Mouse (Mus musculus) cerebellum, adult 2 months (tissue): ENCODE data around the gene Klhl21. TPM values are rescaled to one million over a fixed set of nuclear protein-coding genes. Genes with fewer than 3 reads are reported as not detected.
"Not testable (repeated sequence)": the region's sequence is repeated elsewhere in the genome, so short reads cannot be mapped to it uniquely, and the experiment has no call there.

Experiments
- DNase-seq, 2 experiments: peaks; one replicate each; pipeline ENCODE4 v3.0.0; 2021
- H3K27ac ChIP-seq: fragments of 200-500 bp; 2 replicates; pipeline ENCODE4 v1.5.1; 2012; ENCODE audit warnings: low read length, control low read depth, inconsistent platforms; ENCODE audit not compliant: insufficient read depth
- H3K27me3 ChIP-seq: fragments of 200-500 bp; 2 replicates; pipeline ENCODE4 v1.6.1; 2012; ENCODE audit warnings: inconsistent platforms, mild to moderate bottlenecking, low read length, moderate library complexity; ENCODE audit not compliant: control insufficient read depth, insufficient read depth
- H3K4me1 ChIP-seq: fragments of 200-500 bp; 2 replicates; pipeline ENCODE4 v1.6.1; 2011; ENCODE audit warnings: low read length; ENCODE audit not compliant: control insufficient read depth, insufficient read depth
- H3K4me3 ChIP-seq: fragments of 200-500 bp; replicated peaks from 2 replicates; pipeline ENCODE3; 2011; ENCODE audit warnings: mild to moderate bottlenecking, low read depth, low read length, control low read depth; ENCODE audit not compliant: insufficient read depth
- CTCF ChIP-seq: fragments of 200-500 bp; IDR thresholded peaks from 2 replicates; pipeline ENCODE4 v1.5.1; 2011; ENCODE audit warnings: low read depth, mild to moderate bottlenecking, control low read depth, low read length, moderate library complexity, borderline replicate concordance; ENCODE audit not compliant: insufficient read depth
- POLR2A ChIP-seq: fragments of 200-500 bp; IDR thresholded peaks from 2 replicates; pipeline ENCODE4 v1.6.1; 2011; ENCODE audit warnings: low read length, control low read depth, borderline replicate concordance; ENCODE audit not compliant: insufficient read depth
- WGBS: fragments of 180-500 bp; shearing (Covaris S2); methylation state at CpG from one replicate; pipeline ENCODE4 v1.1.7; 2018; 5-methylcytosine and 5-hydroxymethylcytosine counted together
- polyA plus RNA-seq: library from polyadenylated mRNA; depleted of rRNA; stranded (reverse); fragments of >200 nt; gene quantifications from 2 replicates; pipeline ENCODE4 v1.2.3, GENCODE M21; 2012

Gene Klhl21
- polyA plus RNA-seq, 1 experiment = 14.5 TPM

DNA sequence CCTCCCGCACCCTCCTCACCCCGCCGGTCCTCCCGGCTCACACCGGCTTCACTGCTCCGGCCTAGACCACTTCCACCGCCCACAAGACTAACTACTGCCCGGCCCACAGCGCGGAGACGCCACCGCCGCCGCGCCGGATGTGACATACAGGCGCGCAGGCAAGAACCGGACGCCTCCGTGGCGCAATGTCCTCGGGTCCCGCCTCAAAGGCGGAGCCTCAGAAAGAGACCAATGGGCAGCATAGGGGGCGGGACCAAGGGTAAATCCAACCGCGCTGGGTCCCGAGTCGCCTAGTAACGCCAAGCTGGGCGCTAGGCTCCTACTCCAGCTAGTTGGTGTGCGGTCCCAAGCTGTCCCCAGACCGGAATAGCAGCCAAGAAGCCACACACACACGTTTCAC, 18.9 kb downstream of the Klhl21 start, which contains the start of gene Zbtb48:
Gene Zbtb48, minus strand, starts transcription at position 148 of the 400 bp plus-strand sequence.
- H3K4me1 ChIP-seq = peaks cover 27% of the 10 kb centered on the region
- TF ChIP-seq POLR2A = peak; percentile 91
- no peak for TF ChIP-seq CTCF
- peak; percentile 95 to 98 for DNase-seq
- H3K27me3 ChIP-seq = no peaks in the 10 kb centered on the region
- peak within 1 kb of the TSS; percentile 55 for H3K27ac ChIP-seq
- 1% methylated on average over 35 of the region's 35 CpGs for WGBS
- peak within 1 kb of the TSS; percentile 86 for H3K4me3 ChIP-seq

DNA sequence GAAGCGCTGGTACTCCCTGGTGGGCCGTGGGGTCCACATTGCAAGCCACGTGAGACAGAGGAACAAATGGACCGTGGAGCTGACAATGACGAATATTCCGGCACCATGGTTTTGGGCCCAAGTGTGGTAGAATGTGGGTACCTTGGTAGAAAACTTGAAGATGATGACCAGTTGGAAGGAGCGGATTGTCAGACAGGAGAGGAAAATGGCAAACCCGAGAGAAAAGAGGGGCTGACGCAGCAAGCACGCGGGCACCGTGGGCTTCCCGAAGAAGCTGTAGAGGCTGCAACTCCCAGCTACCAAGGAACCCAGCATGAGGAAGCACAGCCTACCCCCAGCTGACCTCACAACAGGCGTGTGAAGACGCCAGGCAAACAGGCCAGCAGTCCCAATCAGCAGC, 19.9 kb downstream of the Klhl21 start:
- no peak for DNase-seq
- H3K27me3 ChIP-seq = no peaks in the 10 kb centered on the region

DNA sequence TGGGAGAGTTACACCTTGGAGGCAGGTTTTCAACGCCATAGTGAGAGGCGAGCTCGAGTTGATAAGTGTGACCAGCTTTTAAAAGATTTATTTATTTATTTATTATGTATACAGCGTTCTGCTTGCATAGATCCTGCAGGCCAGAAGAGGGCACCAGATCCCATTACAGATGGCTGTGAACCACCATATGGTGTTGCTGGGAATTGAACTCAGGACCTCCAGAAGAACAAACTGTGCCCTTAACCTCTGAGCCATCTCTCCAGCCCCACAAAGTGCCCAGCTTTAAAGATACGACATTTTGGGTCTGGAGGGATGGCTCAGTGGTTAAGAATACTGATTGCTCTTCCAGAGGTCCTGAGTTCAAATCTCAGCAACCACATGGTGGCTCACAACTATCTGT, 20.5 kb downstream of the Klhl21 start:
- Histone ChIP-seq H3K27me3 (no peaks in the 10 kb centered on the region), H3K4me3 (no peak overlapping the region), H3K27ac (no peak overlapping the region), H3K4me1 (peaks cover 19% of the 10 kb centered on the region)
- WGBS = 39% methylated on average over 5 of the region's 5 CpGs
- TF ChIP-seq POLR2A (no peak), CTCF (peak; percentile 24; the same call in 1 of the 2 replicates)
- DNase-seq = peak; percentile 12 to 34

More for the DNA sequence above, 19.9 kb downstream of the Klhl21 start:
- TF ChIP-seq POLR2A (no peak), CTCF (no peak)
- WGBS = 52% methylated on average over 15 of the region's 15 CpGs
- Histone ChIP-seq H3K4me1 (peaks cover 21% of the 10 kb centered on the region), H3K4me3 (peak overlapping the region; percentile 86), H3K27ac (no peak overlapping the region)

DNA sequence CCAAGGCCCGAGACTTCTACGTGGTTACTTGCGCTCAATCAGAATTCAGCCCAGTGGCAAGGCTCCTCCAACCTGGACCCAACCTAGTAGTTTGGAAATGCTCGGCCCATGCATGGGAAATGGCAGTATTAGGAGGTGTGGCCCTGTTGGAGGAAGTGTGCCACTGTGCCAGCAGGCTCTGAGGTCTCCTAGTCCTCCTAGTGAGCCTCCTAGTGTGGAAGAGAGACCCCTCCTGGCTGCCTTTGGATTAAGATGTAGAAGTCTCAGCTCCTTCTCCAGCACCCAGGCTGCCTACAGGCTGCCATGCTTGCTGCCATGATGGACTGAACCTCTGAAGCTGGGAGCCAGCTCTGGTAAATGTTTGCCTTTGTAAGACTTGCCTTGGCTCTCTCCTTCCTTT, 21.4 kb downstream of the Klhl21 start:
- no peak for TF ChIP-seq POLR2A
- no peak for TF ChIP-seq CTCF
- Histone ChIP-seq H3K27ac (no peak overlapping the region), H3K4me3 (no peak overlapping the region), H3K4me1 (peaks cover 19% of the 10 kb centered on the region), H3K27me3 (no peaks in the 10 kb centered on the region)
- 33% methylated on average over 4 of the region's 4 CpGs for WGBS
- peak in 1 of 2 experiments; percentile 9 for DNase-seq

DNA sequence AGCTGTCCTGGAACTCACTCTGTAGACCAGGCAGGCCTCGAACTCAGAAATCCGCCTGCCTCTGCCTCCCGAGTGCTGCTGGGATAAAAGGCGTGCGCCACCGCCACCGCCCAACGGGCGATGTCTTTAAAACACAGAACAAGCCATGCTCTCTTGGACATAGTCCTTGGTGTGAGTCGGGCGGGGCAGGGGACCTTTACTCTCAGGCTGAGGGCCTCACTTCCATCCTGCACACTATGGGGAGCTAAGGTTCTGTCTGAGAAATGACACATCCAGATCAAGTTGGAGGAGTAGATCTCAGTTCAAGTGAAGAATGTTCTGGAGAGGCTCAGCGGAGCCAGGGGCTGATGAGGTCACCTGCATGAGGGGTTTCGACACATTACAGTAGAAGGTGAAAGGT, 24.3 kb downstream of the Klhl21 start:
- Histone ChIP-seq H3K4me3 (no peak overlapping the region), H3K4me1 (peaks cover 8% of the 10 kb centered on the region; the same call in 1 of the 2 replicates), H3K27ac (no peak overlapping the region), H3K27me3 (no peaks in the 10 kb centered on the region)
- no peak for DNase-seq
- WGBS = 92% methylated on average over 13 of the region's 13 CpGs
- TF ChIP-seq CTCF (no peak), POLR2A (no peak)

DNA sequence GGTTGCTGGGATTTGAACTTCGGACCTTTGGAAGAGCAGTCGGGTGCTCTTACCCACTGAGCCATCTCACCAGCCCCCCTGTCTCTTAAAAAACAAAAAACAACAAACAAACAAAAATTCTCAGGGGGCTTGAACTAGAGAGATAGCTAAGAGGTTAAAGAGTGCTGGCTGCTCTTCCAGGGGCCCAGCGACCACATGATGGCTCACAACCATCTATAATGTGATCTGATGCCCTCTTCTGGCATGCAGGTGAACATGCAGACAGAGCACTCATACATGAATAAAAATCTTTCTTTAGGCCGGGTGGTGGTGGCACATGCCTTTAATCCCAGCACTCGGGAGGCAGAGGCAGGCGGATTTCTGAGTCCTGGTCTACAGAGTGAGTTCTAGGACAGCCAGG, 27.9 kb downstream of the Klhl21 start:
- not testable (repeated sequence) for H3K27ac ChIP-seq, DNase-seq, H3K4me3 ChIP-seq, H3K4me1 ChIP-seq, H3K27me3 ChIP-seq
- TF ChIP-seq CTCF = peak; percentile 7; the same call in 1 of the 2 replicates
- WGBS = 88% methylated on average over 6 of the region's 6 CpGs

DNA sequence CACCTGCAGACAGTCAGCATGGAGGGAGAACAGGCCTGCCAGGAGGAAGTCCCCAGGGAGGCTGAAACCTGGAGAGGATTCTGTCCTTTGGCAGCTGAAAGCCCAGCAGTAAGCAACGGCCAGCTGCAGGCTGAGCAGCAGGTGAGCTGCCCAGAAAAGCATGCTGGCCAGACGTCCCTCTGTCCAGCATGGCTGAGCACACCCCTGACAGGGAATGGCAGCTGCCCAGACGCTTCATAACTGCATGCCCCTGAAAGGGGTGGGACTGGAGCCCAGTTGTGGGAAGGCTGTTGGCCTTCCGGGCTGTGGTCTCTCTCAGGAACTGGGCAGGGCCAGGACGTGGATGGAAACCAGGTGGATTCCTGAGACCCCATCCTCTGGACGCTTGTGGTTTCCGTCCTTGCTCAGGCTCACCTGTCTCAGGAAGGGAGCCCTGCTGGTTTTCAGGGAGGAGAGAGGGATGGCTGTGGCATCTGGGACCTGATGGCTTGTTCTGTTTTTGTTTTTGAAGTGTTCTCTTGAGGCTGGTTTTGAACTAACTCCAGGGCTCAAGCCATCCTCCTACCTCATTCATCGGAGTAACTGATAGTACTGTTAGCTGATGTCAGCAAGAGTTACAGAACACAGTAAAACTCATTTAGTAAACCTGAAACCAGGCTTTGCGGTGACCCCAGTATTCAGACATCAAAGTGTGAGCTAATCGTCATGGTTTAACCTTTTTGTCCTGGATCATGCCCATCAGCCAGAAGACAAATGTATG, 29.8 kb downstream of the Klhl21 start, which contains the start of gene Tas1r1:
Gene Tas1r1, minus strand, starts transcription at position 344 of the 760 bp plus-strand sequence.
- peaks cover 3% of the 10 kb centered on the region; the same call in 1 of the 2 replicates for H3K4me1 ChIP-seq
- H3K27ac ChIP-seq = no peak within 1 kb of the TSS
- no peak for TF ChIP-seq POLR2A
- no peak for TF ChIP-seq CTCF
- peak within 1 kb of the TSS; percentile 74 for H3K4me3 ChIP-seq
- WGBS = 27% methylated on average over 10 of the region's 10 CpGs
- no peaks in the 10 kb centered on the region for H3K27me3 ChIP-seq
- peak in 1 of 2 experiments; percentile 10 for DNase-seq
